In the genomic region with DNA sequence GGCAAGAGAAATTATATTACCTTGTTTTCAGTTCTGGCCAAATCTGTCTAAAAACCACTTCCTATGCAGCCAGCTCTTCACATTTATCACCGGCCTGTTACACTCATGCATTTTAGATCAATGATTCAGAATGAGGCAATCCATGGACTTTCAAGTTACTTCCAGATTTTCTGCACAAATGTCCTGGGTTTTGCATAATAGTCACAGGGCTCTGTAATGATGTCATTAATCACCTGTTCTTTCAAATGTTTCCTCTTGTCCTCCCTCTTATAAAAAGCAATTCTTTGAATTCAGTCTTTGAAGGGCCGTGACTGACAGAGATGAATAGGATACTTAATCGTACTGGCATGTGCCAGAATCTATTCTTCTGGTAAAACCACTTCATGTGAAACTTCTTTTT, we compare ENCODE assay signal across 25 mouse cellular contexts.
DNase-seq lines count a peak whose midpoint lies in the region; ATAC-seq and TF ChIP-seq lines count a peak whose summit lies in the region.
"Had no signal": no experiment of that assay in that cellular context is flagged by ENCODE, and none has a peak within 500 bp of the region (broad histone marks: within the 10 kb centered on the region; RNA-seq: fewer than 3 reads in every experiment).

No protein-coding gene starts in this region.

- peak; percentile 39; the same call in 1 of the 2 replicates for ATAC-seq in forebrain, embryonic 11.5 days (replicated peaks; ENCODE audit: low FRiP score)
- ATAC-seq in forebrain, embryonic 15.5 days (replicated peaks): no peak
- no peak for ATAC-seq in midbrain, postnatal 0 days (ENCODE audit: low FRiP score)
- no peak for ATAC-seq in hindbrain, postnatal 0 days
- ATAC-seq: intestine, embryonic 16.5 days; liver, embryonic 12.5 days had no signal

- DNase-seq in forebrain, embryonic 11.5 days (ENCODE audit: low spot score): no peak
- DNase-seq in midbrain, postnatal 0 days (ENCODE audit: low spot score): peak; percentile 15
- DNase-seq in midbrain, embryonic 10.5 days (ENCODE audit: low spot score): no peak
- peak; percentile 8 for DNase-seq in embryo, embryonic 11.5 days (ENCODE audit: low read depth, low spot score)
- peak; percentile 10 for DNase-seq in hindbrain, postnatal 0 days (ENCODE audit: low spot score)
- no peak for DNase-seq in layer of hippocampus, postnatal 25 days (ENCODE audit: extremely low spot score in 1 of 2, low spot score in 1 of 2)
- no peak for DNase-seq in gastrocnemius, adult 8-10 months (ENCODE audit: low spot score in 2 of 2)
- DNase-seq: adrenal gland, postnatal 25 days; cerebellum, adult 11 months; cerebellum, postnatal 10 days; gastrocnemius, postnatal 10 days; heart, adult 11 months; kidney, adult 9 months; kidney, postnatal 14 days; lung, adult 18-20 months; lung, postnatal 10 days; right cerebral cortex, adult 18-20 months; thymus, postnatal 36 days had no signal

- H3K27me3 ChIP-seq in forebrain, embryonic 11.5 days (ENCODE audit: control insufficient read depth, insufficient read depth, low read length): no peaks in the 10 kb centered on the region
- H3K27me3 ChIP-seq in forebrain, embryonic 15.5 days: no peaks in the 10 kb centered on the region
- H3K27me3 ChIP-seq in midbrain, postnatal 0 days (ENCODE audit: insufficient read depth, low read length): no peaks in the 10 kb centered on the region
- H3K27me3 ChIP-seq in midbrain, embryonic 10.5 days (ENCODE audit: low read depth, poor library complexity, severe bottlenecking): no peaks in the 10 kb centered on the region
- H3K27me3 ChIP-seq in hindbrain, postnatal 0 days (ENCODE audit: insufficient read depth, low read length): no peaks in the 10 kb centered on the region
- H3K27me3 ChIP-seq: limb, embryonic 13.5 days; liver, embryonic 12.5 days; neural tube, embryonic 13.5 days; stomach, embryonic 15.5 days had no signal

- H3K36me3 ChIP-seq in forebrain, embryonic 11.5 days (ENCODE audit: control insufficient read depth, insufficient read depth, low read length): no peaks in the 10 kb centered on the region
- H3K36me3 ChIP-seq in forebrain, embryonic 15.5 days: no peaks in the 10 kb centered on the region
- no peaks in the 10 kb centered on the region for H3K36me3 ChIP-seq in midbrain, postnatal 0 days (ENCODE audit: insufficient read depth, low read length)
- no peaks in the 10 kb centered on the region for H3K36me3 ChIP-seq in midbrain, embryonic 10.5 days
- no peaks in the 10 kb centered on the region for H3K36me3 ChIP-seq in hindbrain, postnatal 0 days (ENCODE audit: insufficient read depth, low read length)
- H3K36me3 ChIP-seq: limb, embryonic 13.5 days; liver, embryonic 12.5 days; neural tube, embryonic 13.5 days; stomach, embryonic 15.5 days had no signal

- H3K9ac ChIP-seq in forebrain, embryonic 11.5 days (ENCODE audit: low read length): no peak overlapping the region
- no peak overlapping the region for H3K9ac ChIP-seq in forebrain, embryonic 15.5 days (replicated peaks)
- no peak overlapping the region for H3K9ac ChIP-seq in midbrain, postnatal 0 days (replicated peaks; ENCODE audit: low read length, poor library complexity, severe bottlenecking)
- no peak overlapping the region for H3K9ac ChIP-seq in hindbrain, postnatal 0 days (replicated peaks; ENCODE audit: low read length)
- H3K9ac ChIP-seq: limb, embryonic 13.5 days; liver, embryonic 12.5 days; neural tube, embryonic 13.5 days; stomach, embryonic 15.5 days had no signal

- H3K4me3 ChIP-seq in forebrain, embryonic 11.5 days (ENCODE audit: low read depth, low read length): no peak overlapping the region
- H3K4me3 ChIP-seq in forebrain, embryonic 15.5 days: no peak overlapping the region
- no peak overlapping the region for H3K4me3 ChIP-seq in midbrain, postnatal 0 days (ENCODE audit: low read depth, low read length)
- H3K4me3 ChIP-seq in midbrain, embryonic 10.5 days: no peak overlapping the region
- no peak overlapping the region for H3K4me3 ChIP-seq in hindbrain, postnatal 0 days (ENCODE audit: low read length)
- H3K4me3 ChIP-seq: limb, embryonic 13.5 days; liver, embryonic 12.5 days; neural tube, embryonic 13.5 days; stomach, embryonic 15.5 days had no signal

- H3K4me1 ChIP-seq in forebrain, embryonic 11.5 days (replicated peaks; ENCODE audit: control insufficient read depth, insufficient read depth, low read length): no peaks in the 10 kb centered on the region
- H3K4me1 ChIP-seq in forebrain, embryonic 15.5 days: no peaks in the 10 kb centered on the region
- H3K4me1 ChIP-seq in midbrain, postnatal 0 days (ENCODE audit: insufficient read depth, low read length): no peaks in the 10 kb centered on the region
- H3K4me1 ChIP-seq in midbrain, embryonic 10.5 days: 0 out of 2 replicates have a peak, but pooled peaks cover 7% of the 10 kb centered on the region
- H3K4me1 ChIP-seq in hindbrain, postnatal 0 days (ENCODE audit: insufficient read depth, low read length): no peaks in the 10 kb centered on the region
- H3K4me1 ChIP-seq: limb, embryonic 13.5 days; liver, embryonic 12.5 days; stomach, embryonic 15.5 days had no signal

- WGBS in forebrain, embryonic 11.5 days: 46% methylated on average over 3 of the region's 3 CpGs
- whole genome bisulfite sequencing in forebrain, embryonic 15.5 days: 18% methylated on average over 3 of the region's 3 CpGs
- 28% methylated on average over 3 of the region's 3 CpGs for WGBS in midbrain, postnatal 0 days
- WGBS in midbrain, embryonic 10.5 days: 63% methylated on average over 3 of the region's 3 CpGs
- WGBS in hindbrain, postnatal 0 days: 34% methylated on average over 3 of the region's 3 CpGs

- no peaks in the 10 kb centered on the region for H3K9me3 ChIP-seq in forebrain, embryonic 11.5 days (ENCODE audit: control insufficient read depth, low read length)
- no peaks in the 10 kb centered on the region for H3K9me3 ChIP-seq in forebrain, embryonic 15.5 days
- no peaks in the 10 kb centered on the region for H3K9me3 ChIP-seq in midbrain, postnatal 0 days (ENCODE audit: low read length)
- no peaks in the 10 kb centered on the region for H3K9me3 ChIP-seq in midbrain, embryonic 10.5 days (replicated peaks)
- no peaks in the 10 kb centered on the region for H3K9me3 ChIP-seq in hindbrain, postnatal 0 days (ENCODE audit: low read length)
- H3K9me3 ChIP-seq: limb, embryonic 13.5 days; liver, embryonic 12.5 days; neural tube, embryonic 13.5 days; stomach, embryonic 15.5 days had no signal

- no peak overlapping the region for H3K4me2 ChIP-seq in forebrain, embryonic 11.5 days (ENCODE audit: low read depth, low read length, severe bottlenecking)
- no peak overlapping the region for H3K4me2 ChIP-seq in forebrain, embryonic 15.5 days (replicated peaks)
- no peak overlapping the region for H3K4me2 ChIP-seq in midbrain, postnatal 0 days (ENCODE audit: low read depth, low read length, poor library complexity, severe bottlenecking)
- no peak overlapping the region for H3K4me2 ChIP-seq in hindbrain, postnatal 0 days (ENCODE audit: low read depth, low read length)
- H3K4me2 ChIP-seq: heart, embryonic 11.5 days; limb, embryonic 13.5 days; liver, embryonic 12.5 days; neural tube, embryonic 13.5 days; stomach, embryonic 15.5 days had no signal

- TF ChIP-seq CTCF in midbrain, postnatal 0 days (IDR thresholded peaks at IDR 0.05): no peak
- TF ChIP-seq CTCF in hindbrain, postnatal 0 days (IDR thresholded peaks at IDR 0.05; ENCODE audit: low read depth): no peak

- no peak overlapping the region for H3K27ac ChIP-seq in forebrain, embryonic 11.5 days (ENCODE audit: low read depth, low read length)
- no peak overlapping the region for H3K27ac ChIP-seq in forebrain, embryonic 15.5 days (replicated peaks)
- no peak overlapping the region for H3K27ac ChIP-seq in midbrain, postnatal 0 days (ENCODE audit: low read depth, low read length)
- no peak overlapping the region for H3K27ac ChIP-seq in midbrain, embryonic 10.5 days (replicated peaks)
- H3K27ac ChIP-seq in hindbrain, postnatal 0 days: no peak overlapping the region
- H3K27ac ChIP-seq: limb, embryonic 13.5 days; liver, embryonic 12.5 days; neural tube, embryonic 13.5 days; stomach, embryonic 15.5 days had no signal

Comparison
In these comparisons a context has a peak if more than half of its experiments do, and no peak if none do; other contexts are left out.
1. DNase-seq: peak in midbrain, postnatal 0 days (single experiment), embryo, embryonic 11.5 days (single experiment) and hindbrain, postnatal 0 days (single experiment); none in forebrain, embryonic 11.5 days (single experiment), midbrain, embryonic 10.5 days (single experiment), layer of hippocampus, postnatal 25 days (0 of 2) and gastrocnemius, adult 8-10 months (0 of 2).